Mouse (Mus musculus): ENCODE results near the gene Grid2.

The Grid2 gene

GRCm38 (mm10) chr6:64598144-64598561, 1342.5 kb downstream of the Grid2 start:
- DNase-seq (ENCODE audit: low spot score in 2 of 2): peak in 1 of 2 experiments; percentile 54

- DNase-seq (ENCODE audit: low spot score in 2 of 2): no peak
Measured at GRCm38 (mm10) chr6:64605753-64606152, 1350.1 kb downstream of the Grid2 start.

GRCm38 (mm10) chr6:64607041-64607440, 1351.4 kb downstream of the Grid2 start:
- no peak for DNase-seq (ENCODE audit: low spot score in 2 of 2)

GRCm38 (mm10) chr6:64607942-64608341, 1352.3 kb downstream of the Grid2 start:
- peak in 1 of 2 experiments; percentile 26 for DNase-seq (ENCODE audit: low spot score in 2 of 2)

DNA sequence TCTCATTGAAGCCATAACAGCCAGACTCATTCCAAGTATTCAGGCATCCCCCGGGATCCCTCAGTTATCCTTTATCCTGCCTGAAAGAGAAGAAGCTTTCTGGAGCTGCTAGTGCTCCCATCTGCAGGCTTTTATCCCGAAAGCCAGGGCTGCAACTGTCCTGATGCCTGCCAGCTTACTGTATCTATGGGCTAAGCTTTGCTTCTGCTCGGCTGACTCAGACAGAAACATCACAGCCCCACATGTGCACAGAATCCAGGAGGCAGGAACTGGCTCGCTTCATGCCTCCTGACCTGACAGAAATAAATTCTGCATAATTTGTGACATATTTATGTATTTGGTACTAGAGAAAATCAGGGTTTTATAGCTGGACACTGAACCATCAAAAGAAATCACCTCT, 1361.2 kb downstream of the Grid2 start:
- DNase-seq (ENCODE audit: low spot score in 2 of 2): no peak

DNA sequence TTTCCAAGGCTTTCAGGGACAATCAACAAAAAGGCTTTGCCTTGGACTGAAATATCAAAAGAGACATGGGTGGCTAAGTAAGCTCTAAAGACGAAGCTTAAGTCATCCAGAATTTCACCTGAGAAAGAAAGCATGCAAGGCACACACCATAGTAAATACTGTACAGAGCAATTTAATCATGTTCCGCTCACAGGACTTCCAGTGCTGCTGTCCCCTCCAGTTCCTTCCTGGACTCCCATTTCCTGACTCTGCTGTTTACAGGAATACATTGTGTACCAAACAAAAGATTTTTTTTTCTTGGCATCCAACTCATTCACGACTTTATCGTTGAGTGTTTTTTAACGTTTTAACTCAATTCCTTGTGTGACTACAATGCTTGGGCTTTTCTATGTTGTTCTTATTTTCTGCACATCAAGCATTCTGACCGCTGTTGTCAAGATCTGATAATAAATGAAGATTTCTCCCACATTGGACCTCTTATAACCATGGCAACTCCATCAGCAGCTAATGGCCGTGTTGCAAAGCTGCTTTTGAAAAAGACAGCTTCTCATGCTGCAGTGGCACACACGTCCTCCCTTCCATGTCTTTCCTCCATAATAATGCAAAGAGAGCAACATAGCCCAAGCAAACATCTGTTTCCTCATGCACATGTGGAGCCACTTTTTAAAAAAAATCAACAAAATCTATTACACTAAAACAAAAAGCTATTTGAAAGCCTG, 1361.9 kb downstream of the Grid2 start:
- no peak for DNase-seq (ENCODE audit: low spot score in 2 of 2)

DNA sequence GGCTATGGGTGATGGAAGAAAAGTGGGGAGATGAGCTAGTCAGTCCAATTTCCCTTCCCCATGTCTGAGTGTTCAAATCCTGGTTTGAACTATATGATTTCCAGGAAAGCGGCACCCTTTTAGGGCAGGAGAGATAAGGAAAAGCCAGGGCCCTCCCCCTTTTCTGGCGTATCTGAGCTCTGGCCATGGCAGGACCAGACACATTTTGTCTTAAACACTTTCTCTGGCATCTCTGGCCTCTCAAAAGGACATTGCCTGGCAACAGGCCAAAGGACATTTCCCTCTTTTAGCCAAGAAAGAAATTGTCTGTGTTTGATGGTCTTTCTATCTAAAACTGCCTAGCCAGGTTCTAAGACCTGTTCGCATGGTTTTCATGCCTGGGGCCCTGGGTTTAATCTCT, 1367.7 kb downstream of the Grid2 start:
- no peak for DNase-seq (ENCODE audit: low spot score in 2 of 2)

- no peak for DNase-seq (ENCODE audit: low spot score in 2 of 2)
Measured at GRCm38 (mm10) chr6:64647661-64648060, 1392.0 kb downstream of the Grid2 start.

DNA sequence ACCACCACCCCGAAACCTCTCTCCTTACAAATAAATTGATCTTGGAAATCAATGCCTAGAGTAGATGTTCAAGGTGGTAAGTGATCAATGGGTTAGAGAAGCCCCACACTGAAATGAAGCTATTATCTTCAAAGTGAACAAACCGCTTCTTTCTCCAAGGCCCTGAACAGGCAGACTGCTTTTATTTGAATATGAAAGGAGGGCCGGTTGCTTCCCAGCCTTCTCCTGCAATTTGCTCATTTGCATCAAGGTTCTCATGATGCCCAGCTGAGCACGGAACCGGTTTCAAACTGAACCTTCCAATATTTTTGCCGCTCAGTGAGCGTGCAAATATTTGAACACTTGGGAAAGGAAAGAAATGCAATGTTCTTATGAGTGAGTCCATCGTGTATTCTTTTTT, 1392.5 kb downstream of the Grid2 start:
- no peak for DNase-seq (ENCODE audit: low spot score in 2 of 2)

DNA sequence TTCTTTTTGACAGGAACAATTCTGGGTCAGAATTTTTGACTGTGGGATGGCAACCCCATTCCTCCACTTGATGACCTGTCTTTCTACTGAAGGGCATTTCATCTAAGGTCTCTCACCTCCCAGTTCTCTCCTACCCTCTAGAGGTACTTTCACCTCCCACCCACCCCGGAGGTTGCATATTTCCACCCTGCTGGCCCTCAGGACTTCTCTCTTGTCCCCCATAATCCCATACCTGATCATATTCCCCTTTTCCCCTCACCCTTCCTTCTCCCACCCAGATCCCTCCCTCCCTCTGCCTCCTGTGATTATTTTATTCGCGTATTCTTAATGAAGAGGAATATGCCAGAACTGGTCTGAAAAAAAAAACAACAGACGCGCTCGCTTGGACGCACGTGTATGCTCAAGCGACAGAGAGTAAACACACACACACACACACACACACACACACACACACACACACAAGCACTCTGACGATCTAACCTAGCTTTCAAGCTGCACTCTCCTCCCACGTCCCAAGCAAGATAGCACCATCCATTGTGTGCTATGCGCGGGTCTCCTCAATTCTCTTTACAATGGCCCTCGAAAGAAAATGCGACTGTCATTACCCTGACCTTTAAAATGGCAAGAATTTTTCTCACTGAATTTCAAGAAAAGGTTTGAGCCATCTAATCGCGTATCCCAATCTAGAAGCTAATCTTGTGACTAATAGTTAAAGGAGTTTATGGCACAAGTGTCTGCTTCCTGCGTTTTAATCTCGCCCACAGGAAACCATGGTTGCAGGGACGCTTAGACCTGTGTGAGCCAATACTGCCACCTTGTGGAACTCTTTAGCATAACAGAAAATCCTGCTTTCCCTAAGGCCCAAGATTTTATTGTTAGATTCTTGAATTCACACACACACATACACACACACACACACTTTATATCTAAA, 1393.9 kb downstream of the Grid2 start:
- peak; percentile 76 for DNase-seq (ENCODE audit: low spot score in 2 of 2)

- DNase-seq (ENCODE audit: low spot score in 2 of 2): no peak
Measured at GRCm38 (mm10) chr6:64650765-64651164, 1395.1 kb downstream of the Grid2 start.

DNA sequence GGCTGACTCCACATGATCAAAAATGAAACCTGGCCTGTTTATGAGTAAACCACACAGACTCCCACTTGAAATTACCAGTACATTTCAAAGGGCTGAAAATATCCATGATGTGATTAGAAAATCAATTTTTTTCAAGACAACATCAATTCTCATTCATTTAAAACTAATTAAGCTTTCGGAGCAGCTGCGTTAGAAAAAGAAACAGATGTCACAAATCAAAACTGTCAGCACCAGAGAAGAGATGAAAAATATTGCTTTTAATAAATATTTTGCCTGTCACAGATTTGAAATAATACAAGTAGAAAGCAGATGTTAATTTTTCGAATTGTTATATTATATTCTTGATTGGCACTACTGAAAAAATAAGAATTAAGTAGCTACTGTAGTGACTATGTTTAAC, 1415.3 kb downstream of the Grid2 start:
- no peak for DNase-seq (ENCODE audit: low spot score in 2 of 2)

DNA sequence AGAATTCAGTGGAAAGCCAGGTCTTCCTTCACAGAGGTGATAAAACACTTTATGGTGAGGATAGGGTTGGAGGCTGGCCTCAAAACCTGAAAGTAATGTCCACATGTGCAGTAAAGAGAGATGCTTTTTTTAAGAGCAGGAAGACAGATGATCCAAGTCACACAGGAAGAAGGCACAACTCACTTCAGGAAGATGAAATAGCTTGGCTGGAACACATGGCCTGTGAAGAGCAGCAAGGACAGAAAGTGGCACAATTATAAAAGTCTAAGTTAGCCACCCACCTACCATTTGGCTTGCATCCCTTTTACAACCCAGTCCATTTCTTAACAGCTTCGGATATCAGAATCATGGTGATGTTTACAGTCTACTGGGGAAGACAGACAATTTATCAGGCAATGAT, 1423.1 kb downstream of the Grid2 start:
- peak in 1 of 2 experiments; percentile 9 for DNase-seq (ENCODE audit: low spot score in 2 of 2)

- peak; percentile 46 to 57 for DNase-seq (ENCODE audit: low spot score in 2 of 2)
Measured at GRCm38 (mm10) chr6:64683974-64684373, 1428.3 kb downstream of the Grid2 start.

- peak; percentile 61 to 74 for DNase-seq (ENCODE audit: low spot score in 2 of 2)
Measured at GRCm38 (mm10) chr6:64684973-64685372, 1429.3 kb downstream of the Grid2 start.

DNA sequence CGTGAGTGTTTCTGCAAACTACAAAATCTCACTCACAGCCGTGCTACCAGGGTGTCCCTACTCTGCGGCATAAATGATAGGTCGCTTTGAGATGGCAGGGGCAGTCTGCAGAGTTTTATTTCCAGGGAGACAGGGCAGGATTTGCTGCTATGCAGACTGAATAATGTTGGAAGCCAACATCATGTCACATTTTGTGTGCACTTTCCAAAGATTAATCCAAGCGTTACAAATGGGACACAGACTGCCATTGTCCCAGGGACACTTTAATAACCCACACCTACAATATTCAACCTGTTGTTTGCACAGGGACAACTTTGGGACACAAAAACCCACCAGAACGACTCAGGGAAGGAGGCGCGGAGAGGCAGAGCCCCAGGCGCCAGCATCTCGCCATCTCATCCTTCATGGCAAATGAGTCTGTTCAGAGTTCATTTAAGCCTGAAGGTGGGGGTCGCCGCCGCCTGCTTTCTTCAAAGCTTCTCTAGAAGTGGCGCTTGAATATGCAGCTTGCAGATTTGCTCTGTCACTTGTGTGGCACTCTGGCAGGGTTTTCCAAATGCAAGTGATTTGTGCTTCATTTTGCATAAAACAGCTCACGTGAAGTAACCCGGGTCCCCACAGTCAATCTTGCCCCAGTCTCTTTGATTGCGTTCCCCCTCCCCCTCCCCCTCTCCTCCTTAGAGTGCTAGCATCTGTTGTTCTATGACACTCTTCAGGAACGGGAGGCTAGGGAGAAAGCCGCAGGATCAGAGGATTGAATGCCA, 1432.7 kb downstream of the Grid2 start:
- no peak for DNase-seq (ENCODE audit: low spot score in 2 of 2)

GRCm38 (mm10) chr6:64694688-64695087, 1439.0 kb downstream of the Grid2 start:
- no peak for DNase-seq (ENCODE audit: low spot score in 2 of 2)

GRCm38 (mm10) chr6:64703659-64704058, 1448.0 kb downstream of the Grid2 start:
- DNase-seq (ENCODE audit: low spot score in 2 of 2): no peak

DNA sequence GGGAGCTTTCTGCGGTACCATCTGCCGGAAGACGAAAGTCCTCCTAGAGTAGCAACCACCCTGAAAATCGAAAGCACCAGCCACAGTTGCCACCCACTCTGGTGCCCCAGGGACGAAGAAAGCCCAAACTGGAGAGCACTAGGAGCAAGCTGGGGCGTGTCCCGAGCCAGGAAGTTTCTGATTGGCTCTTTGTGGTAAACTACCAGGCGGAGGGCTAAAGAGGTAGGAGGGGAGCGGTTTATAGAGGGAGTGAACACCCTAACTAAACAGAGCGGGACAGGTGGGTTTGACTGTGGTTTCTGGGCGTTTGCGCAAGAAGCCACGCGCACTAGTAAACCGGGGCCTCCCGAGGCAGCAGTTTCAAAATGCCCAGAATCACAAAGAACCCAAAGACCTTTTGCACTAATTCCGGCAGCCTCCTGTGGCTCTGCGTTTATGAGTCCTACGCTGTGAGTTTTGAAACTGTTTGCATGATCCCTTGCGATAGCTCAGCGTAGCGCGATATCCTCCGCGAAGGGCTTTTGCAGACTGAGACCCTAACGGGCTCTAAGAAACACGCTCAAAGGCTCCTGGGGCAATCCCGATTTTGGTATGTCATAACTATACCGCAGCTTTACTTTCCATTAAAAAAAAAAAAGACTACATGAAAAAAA, 1472.2 kb downstream of the Grid2 start:
- DNase-seq (ENCODE audit: low spot score in 2 of 2): no peak

DNA sequence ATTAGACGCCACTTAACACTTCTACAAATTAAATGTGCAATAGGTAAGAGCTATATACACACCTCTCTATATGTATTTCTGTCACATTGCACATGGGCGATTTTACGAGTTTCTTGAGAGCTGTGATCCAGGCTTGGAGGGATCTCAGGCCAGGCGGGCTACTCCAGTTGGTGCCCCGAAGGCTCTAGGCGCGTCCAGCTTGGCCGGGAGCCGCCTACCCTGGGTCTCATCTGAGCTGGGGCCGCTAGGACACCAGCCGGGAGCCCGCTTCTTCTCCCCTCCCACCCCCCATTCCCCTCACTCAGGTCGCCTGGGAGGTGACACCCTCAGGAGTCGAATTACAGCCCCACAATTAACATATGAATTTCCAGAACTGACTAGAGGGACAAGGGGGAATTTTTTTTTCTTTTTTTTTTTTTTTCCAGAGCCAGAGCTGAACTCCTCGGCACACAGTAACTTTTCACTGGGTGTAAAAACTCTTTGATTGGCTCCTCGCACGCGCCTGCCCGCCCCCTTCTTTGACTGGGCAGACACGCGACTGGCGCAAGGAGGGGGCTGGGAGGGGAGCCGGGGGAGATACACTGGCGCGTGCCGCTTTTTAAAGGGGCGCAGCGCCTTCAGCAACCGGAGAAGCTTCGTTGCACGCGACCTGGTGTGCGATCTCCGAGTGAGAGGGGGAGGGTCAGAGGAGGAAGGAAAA, 1473.0 kb downstream of the Grid2 start, which contains the start of gene Atoh1:
Gene Atoh1, plus strand, starts transcription at position 627 of the 700 bp plus-strand sequence.
- peak; percentile 22 to 29 for DNase-seq (ENCODE audit: low spot score in 2 of 2)
